Mouse (Mus musculus) heart, adult 11 months (tissue): Measurements from ENCODE around the gene Sp2.

Experiments used
- DNase-seq: peaks from one replicate; pipeline ENCODE4 v3.0.0; 2022

Gene Sp2

GRCm38 (mm10) chr11:96982859-96983258 is at the start of gene Sp2:
TSS of gene Sp2 (minus strand) at chr11:96982959.
- no peak for DNase-seq

GRCm38 (mm10) chr11:97032499-97032898 is 49.7 kb upstream of the Sp2 start:
- DNase-seq = no peak

GRCm38 (mm10) chr11:97031977-97032376 is 49.2 kb upstream of the Sp2 start:
- peak; percentile 91 for DNase-seq

- DNase-seq = no peak
Observed at GRCm38 (mm10) chr11:97030426-97030825, 47.7 kb upstream of the Sp2 start.

GRCm38 (mm10) chr11:97029686-97030417 is 47.1 kb upstream of the Sp2 start, which contains the start of gene Scrn2:
TSS of gene Scrn2 (plus strand) at chr11:97029938.
- DNase-seq = peak; percentile 98

DNA sequence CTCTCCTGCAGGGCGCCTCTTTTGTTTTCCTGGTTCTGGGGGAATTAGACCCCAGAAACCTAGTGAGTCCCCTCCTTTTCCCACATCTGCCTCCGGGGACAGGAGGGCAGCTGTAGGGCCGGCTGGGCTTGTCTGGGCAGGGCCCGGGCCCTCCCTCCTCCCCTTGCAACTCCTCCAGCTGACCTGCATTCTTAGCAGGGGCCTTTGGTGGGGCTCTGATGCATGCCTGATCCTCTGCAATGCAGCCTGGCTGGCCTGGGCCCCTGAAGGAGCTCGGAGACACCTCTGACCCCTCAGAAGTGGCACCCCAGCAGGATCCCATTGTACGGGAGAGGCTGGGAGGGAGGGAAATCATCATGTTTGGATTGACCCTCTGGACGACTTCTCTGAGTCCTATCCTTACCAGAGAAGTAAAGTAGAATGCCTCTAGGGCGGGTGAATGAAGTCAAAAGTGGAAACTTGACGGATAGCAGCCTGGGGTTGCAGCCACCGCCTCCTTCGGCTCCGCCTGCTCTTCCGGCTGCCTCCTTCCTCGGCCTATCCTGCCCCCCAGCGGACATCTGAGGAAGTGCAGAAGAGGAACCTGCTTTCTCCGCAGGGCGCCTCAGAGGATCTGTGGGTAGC is 43.1 kb upstream of the Sp2 start:
- peak; percentile 98 for DNase-seq

DNA sequence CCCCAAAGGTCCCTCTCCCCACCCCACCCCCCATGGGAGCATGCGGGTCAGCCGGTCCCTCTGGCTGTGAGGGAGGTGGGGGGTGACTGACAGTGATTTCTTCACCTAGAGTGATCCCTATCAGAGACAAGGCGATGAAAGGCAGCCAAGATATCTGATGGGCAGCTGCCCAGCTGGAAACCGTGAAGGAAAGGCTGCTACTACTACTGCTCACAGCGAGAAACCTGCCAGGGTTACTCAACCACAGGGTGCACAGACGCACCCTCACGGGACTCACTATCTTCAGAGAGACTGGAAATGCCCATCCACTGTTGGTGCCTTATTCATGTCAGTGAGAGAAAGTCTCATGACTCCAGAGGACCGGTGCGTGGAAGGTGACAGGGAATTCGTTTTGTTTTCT is 42.2 kb upstream of the Sp2 start:
- DNase-seq = no peak

- DNase-seq = peak; percentile 97
Observed at GRCm38 (mm10) chr11:97021873-97022484, 39.2 kb upstream of the Sp2 start.

- DNase-seq = no peak
Observed at GRCm38 (mm10) chr11:97021121-97021765, 38.5 kb upstream of the Sp2 start.

DNA sequence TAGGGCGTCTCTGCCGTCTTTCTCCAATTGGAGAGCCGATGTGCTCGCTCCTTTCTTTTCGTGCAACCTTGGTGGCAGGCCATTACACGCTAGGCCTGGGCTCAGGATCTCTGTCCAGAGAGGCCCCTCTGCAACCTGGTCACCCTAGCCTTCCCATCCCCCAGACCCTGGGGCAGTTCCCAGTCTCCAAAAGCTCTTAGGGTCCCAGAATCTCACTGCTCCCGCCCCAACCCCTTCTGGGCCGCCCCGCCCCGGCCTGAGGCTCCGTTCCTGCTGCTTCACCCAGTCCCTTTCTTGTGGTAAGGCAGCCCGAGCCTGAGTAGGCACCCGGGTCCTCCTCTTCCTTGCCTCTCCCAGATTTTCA is 36.6 kb upstream of the Sp2 start:
- no peak for DNase-seq

DNA sequence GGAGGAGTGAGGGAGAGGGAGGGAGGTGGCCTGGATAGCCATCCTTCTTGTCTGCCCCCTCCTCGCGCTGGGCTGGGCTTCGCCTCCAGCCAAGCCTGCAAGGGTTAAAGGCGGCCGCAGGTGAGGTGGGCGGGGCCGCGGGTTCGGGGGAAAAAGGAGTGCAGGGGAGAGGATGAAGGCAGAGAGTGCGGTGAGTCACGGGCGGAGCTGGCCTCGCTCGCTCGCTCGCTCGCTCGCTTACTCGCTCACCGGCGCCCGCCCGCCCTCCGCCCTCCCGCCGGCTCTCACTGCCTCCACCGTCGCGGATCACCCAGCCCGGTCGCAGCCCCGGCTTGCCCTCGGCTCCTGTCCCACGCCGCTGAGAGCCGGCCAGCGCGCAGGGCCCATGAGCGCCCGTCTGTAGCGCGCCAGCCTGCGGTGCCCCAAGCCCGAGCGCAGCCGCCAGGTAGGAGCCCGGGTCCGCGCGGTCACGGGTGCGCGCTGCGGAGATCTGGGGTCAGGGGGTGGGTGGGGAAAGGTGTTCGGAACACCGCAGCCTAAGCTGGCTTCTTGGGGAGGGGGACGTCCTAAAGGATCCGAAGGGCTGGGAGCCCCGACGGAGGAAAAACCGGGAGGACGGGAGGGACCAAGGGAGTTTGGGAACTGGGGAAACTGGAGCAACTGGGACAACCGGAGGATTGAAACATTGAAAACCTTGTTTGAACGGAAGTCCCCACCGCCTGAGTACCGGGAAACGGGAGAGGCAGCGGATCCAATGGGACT is 36.0 kb upstream of the Sp2 start:
- DNase-seq = no peak

DNA sequence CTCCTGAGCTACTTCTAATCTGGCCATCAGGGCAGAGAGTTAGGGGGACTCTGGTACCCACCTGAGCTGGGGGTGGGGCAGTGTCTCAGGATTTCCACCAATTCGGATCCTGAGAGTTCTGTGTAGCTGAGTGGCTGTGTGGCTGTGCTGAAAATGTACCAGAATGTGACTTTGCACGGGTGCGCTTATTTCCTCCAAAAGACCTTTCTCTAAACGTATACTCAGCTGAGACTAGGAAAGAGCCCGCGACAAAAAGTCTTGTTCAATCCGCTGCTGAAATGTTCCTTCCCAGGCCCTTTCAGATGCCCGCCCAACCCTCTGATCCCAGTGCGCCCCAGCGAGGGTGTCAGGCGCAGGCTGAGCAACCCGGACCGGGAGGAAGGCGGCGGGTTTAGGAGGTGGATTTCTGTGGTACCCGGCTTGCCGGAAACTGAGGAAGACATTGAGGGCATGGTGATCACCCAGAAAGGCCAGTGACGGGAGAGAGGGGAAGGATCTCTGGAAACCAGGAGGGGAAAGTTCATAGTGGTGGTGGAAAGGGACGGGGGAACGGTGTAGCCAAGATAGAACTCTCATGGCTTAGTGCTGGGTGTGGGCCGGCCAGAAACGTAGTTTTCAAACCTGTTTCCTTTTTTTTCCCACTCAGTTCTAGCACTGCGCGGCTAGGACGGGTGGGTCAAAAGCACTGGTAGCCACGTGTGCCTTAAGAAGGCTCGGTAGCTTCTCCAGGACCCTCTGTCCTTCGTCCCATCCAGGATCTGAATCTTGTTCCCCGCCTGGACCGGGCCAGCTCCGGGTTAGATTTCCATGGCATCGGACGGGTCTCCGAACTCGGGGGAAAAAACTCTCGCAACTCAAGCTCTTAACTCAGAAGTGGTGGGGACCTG is 35.2 kb upstream of the Sp2 start:
- no peak for DNase-seq

DNA sequence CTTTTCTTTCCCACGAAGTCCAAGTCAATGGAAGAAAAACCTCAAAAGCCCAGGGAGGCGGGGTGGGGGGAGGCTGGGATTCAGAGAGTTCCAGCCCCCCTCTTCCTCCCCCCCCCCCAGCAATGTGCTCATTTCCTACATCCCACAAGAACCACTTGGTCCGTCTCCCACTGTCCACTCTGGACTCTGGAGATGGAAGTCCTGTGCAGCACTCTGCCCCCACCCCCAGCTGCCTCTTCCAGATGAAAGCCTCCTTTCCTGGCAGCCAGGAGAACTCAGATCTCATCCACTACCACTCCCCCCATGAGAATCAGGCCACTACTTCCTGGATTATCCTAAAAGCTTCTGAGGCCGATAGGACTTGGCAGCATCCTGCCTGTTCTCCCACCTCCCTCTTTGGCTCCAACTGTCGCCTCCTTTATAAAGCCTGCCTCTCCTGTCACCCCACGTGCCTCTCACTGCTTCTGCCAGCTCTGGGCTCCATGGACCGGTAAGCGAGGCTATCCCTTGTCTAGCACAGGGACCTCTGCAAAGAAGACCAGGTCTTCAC is 30.4 kb upstream of the Sp2 start, which contains the start of gene Sp6:
Gene Sp6, plus strand, starts transcription at position 274 of the 550 bp plus-strand sequence.
- no peak for DNase-seq

GRCm38 (mm10) chr11:97009198-97009790 is 26.5 kb upstream of the Sp2 start:
- DNase-seq = no peak

DNA sequence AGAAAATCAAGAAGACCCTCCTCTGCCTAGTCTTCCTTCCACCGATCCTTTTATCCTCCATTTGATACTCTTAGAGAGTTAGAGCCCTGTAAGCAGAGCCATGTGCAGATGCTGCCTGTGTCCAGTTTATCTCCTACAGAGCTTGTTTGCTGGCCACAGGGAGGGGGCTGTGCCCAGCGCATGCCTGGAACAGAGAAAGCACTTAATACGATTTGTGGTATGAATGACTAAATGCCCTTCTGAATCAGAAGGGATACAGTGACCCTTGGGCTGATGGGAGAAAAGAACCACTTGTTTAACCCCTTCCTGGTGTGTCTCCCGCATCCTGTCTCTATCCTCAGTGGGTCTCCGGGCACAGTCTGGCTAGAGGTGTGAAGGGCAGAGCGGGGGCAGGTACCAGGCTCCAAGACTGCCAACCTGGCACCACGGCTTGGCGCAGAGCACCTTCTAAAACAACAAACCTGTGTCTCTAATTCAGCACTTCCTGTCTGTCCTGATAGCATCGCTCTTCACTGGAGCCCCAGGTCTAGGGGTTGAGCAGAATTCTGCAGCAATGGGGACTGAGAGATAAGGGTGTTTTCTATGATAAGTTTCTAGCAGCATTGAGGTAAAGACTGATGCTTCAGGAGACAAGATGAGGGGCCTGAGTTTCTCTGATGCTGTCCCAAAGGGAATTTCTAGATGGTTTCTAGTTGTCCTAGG is 24.5 kb upstream of the Sp2 start:
- no peak for DNase-seq

DNA sequence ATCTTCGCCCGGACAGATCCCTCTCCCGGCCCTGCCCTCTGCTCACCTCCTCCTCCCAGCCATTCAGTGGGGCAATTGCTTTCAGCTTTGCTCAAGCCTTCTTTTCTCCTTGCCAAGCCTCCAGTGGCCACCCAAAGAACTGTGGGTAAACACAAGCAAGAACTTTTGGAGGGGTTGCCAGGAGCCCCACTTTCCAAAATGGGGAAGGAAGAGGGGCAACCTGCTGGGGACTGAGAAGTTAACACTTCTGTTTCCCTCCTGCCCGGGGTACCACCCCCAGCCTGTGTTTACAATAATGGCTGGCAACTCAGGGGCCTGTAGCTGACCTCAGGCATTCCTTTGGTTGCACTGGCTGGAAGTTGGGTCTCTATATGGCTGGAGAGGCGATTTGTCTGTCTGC is 20.4 kb upstream of the Sp2 start:
- DNase-seq = no peak

- peak; percentile 96 for DNase-seq
Observed at GRCm38 (mm10) chr11:96997380-96997956, 14.7 kb upstream of the Sp2 start.

DNA sequence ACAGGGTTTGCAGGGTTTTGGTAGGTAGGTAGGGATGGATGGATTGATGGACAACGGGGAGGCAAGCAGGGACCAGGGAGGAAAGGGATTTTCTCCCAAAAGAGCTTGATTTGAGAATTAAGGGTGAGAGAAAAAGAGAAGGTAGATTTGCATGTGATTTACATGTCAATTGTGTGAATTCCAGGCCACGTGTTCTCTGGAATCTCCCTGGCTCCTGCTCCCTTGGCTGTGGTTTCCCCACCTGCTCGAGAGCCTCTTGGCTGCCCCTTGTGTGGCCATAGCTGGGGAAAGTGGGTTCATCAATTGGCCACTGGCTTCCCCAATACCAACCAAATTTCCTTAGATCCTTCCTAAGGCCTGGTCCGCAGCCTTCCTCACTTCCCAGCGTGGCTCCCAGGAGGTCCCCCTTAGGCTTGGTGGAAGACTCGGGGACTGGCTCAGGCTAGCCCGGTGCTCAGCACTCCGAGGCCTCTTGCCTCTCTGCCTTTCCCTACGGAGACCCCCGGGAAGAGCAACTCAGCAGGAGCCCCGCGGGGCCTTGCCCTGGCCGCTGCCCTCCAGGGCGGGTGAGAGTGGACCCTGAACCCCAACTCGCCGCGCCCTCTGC is 14.1 kb upstream of the Sp2 start:
- no peak for DNase-seq
